Mouse (Mus musculus) kidney, adult 2 months (tissue): ENCODE measurements around the gene Wrap53.

Source experiments
- CTCF ChIP-seq: fragments of 200-500 bp; conservative IDR thresholded peaks from 2 replicates; pipeline ENCODE4 v1.5.1; 2011; ENCODE audit warnings: low read depth, mild to moderate bottlenecking, control low read depth, low read length, moderate library complexity, mixed read lengths; ENCODE audit not compliant: insufficient read depth, insufficient read length
- POLR2A ChIP-seq: fragments of 200-500 bp; IDR thresholded peaks from one replicate; pipeline ENCODE4 v1.6.1; 2011; ENCODE audit warnings: low read depth, low read length, control low read depth

- no peak for TF ChIP-seq CTCF
- no peak for TF ChIP-seq POLR2A
These were observed 25.0 kb upstream of the Wrap53 start for GRCm38 (mm10) chr11:69604795-69605664.
